Mouse (Mus musculus) kidney, adult 2 months (tissue): ENCODE measurements around the gene Ncoa1.

Experiments used
- CTCF ChIP-seq: fragments of 200-500 bp; conservative IDR thresholded peaks from 2 replicates; pipeline ENCODE4 v1.5.1; 2011; ENCODE audit warnings: low read depth, mild to moderate bottlenecking, control low read depth, low read length, moderate library complexity, mixed read lengths; ENCODE audit not compliant: insufficient read depth, insufficient read length
- POLR2A ChIP-seq: fragments of 200-500 bp; IDR thresholded peaks from one replicate; pipeline ENCODE4 v1.6.1; 2011; ENCODE audit warnings: low read depth, low read length, control low read depth

DNA sequence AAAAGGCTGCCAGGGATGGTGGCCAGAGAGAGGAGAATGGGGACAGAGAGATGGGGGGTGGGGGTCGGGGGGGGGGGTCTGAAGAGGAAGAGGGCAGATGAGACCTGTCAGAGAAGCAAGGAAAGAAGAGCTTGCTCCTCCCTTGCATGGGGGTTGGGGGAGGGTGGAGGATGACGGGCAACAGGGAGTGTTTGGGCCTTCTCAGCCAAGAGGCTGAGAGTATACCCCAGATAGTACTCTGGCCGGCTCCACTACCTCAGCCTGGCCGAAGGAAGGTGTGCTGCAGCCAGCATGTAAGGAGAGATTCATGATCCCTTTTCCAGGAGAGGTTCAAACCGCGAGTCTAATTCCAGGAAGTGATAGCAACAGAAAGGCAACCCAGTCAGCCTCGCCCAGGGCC lies 47.6 kb upstream of the Ncoa1 start:
- no peak for TF ChIP-seq CTCF
- TF ChIP-seq POLR2A = no peak
